Mouse (Mus musculus): ENCODE measurements around the gene Tnfrsf22. TPM values are rescaled to one million over a fixed set of nuclear protein-coding genes. Genes with fewer than 3 reads are reported as not detected.
"Not testable (repeated sequence)": the region's sequence is repeated elsewhere in the genome, so short reads cannot be mapped to it uniquely, and the experiment has no call there.

The Tnfrsf22 gene
- total and polyA plus RNA-seq, 2 experiments from 2014 or later = 1.3 to 3.6 TPM

DNA sequence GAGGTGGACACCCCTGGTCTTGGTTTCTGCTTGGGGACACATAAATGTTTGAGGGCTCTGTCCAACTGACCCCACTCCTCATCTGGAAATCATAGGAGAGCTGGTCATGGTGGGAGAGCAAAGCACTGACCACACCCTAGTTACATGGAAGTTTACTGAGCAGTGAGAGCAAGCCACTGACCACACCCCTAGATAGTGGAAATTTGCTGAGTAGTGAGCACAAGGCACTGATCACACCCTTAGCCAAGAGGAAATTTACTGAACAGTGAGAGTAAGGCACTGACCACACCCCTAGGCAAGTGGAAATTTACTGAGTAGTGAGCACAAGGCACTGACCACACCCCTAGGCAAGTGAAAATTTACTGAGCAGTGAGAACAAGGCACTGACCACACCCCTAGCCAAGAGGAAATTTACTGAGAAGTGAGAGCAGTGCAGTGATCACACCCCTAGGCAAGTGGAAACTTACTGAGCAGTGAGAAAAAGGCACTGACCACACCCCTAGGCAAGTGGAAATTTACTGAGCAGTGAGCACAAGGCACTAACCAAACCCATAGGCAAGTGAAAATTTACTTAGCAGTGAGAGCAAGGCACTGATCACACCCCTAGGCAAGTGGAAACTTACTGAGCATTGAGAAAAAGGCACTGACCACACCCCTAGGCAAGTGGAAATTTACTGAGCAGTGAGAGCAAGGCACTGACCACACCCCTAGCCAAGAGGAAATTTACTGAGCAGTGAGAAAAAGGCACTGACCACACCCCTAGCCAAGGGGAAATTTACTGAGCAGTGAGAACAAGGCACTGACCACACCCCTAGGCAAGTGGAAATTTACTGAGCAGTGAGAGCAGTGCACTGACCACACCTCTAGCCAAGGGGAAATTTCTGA, 17.2 kb upstream of the Tnfrsf22 start:
- H3K4me3 ChIP-seq (ENCODE audit: low read depth, low read length) = no peak overlapping the region
- no peak overlapping the region for H3K4me2 ChIP-seq (ENCODE audit: low read depth)
- no peaks in the 10 kb centered on the region for H3K27me3 ChIP-seq (ENCODE audit: insufficient read depth, low read length)
- H3K27ac ChIP-seq (ENCODE audit: low read depth, low read length) = no peak overlapping the region
- TF ChIP-seq CTCF (IDR thresholded peaks at IDR 0.05; ENCODE audit: low read depth) = no peak
- H3K4me1 ChIP-seq (ENCODE audit: insufficient read depth) = no peaks in the 10 kb centered on the region
- ATAC-seq (no peak), DNase-seq (no peak)
- H3K9ac ChIP-seq = no peak overlapping the region
- H3K9me3 ChIP-seq (ENCODE audit: low read length) = no peaks in the 10 kb centered on the region
- no peaks in the 10 kb centered on the region for H3K36me3 ChIP-seq (ENCODE audit: insufficient read depth)

DNA sequence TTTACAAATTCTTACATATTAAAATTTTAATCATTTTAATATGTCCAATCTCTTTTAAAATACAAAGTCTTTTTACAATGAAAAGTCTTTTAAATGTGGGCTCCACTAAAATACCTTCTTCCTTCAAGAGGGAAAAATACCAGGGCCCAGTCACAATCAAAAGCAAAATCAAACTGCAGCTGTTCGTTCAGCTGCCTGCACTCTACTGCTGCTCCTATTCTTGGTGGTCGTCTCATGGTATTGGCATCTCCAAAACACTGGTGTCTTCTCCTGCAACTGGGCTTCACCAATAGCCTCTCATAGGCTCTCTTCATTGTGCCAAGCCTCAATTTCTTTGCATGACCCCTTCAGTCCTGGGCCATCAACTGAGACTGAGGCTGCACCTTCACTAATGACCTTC, 14.0 kb upstream of the Tnfrsf22 start:
- H3K27me3 ChIP-seq (ENCODE audit: insufficient read depth, low read length) = no peaks in the 10 kb centered on the region
- WGBS = 90% methylated on average over 2 of the region's 2 CpGs
- H3K36me3 ChIP-seq (ENCODE audit: insufficient read depth) = no peaks in the 10 kb centered on the region
- H3K4me3 ChIP-seq (ENCODE audit: low read depth, low read length) = no peak overlapping the region
- no peaks in the 10 kb centered on the region for H3K4me1 ChIP-seq (ENCODE audit: insufficient read depth)
- H3K27ac ChIP-seq (ENCODE audit: low read depth, low read length) = no peak overlapping the region
- ATAC-seq (no peak), DNase-seq (no peak)
- TF ChIP-seq CTCF (IDR thresholded peaks at IDR 0.05; ENCODE audit: low read depth) = no peak
- H3K4me2 ChIP-seq (ENCODE audit: low read depth) = no peak overlapping the region
- no peak overlapping the region for H3K9ac ChIP-seq
- H3K9me3 ChIP-seq (ENCODE audit: low read length) = no peaks in the 10 kb centered on the region

DNA sequence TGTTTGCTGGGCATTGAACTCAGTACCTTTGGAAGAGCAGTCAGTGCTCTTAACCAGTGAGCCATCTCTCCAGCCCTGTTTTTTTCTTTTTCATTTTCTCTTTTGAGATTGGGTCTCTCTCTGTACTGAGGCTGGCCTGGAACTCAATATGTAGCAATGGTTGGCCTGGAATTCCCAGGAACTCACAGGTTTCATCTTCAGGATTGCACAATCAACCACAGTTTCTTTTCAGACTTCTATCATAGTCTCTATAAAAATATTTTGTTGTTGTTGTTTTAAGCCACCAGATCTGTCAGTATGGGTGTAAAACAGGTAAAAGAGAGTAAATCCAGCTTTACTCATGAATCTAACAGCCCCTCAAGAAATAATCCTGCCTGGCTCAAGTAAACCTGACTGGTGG, 11.3 kb upstream of the Tnfrsf22 start:
- Histone ChIP-seq H3K4me2 (ENCODE audit: low read depth) (no peak overlapping the region), H3K27ac (ENCODE audit: low read depth, low read length) (no peak overlapping the region), H3K27me3 (ENCODE audit: insufficient read depth, low read length) (no peaks in the 10 kb centered on the region), H3K4me3 (ENCODE audit: low read depth, low read length) (no peak overlapping the region), H3K36me3 (ENCODE audit: insufficient read depth) (no peaks in the 10 kb centered on the region), H3K9ac (no peak overlapping the region), H3K4me1 (ENCODE audit: insufficient read depth) (no peaks in the 10 kb centered on the region), H3K9me3 (ENCODE audit: low read length) (no peaks in the 10 kb centered on the region)
- ATAC-seq (no peak), DNase-seq (no peak)
- no peak for TF ChIP-seq CTCF (IDR thresholded peaks at IDR 0.05; ENCODE audit: low read depth)

DNA sequence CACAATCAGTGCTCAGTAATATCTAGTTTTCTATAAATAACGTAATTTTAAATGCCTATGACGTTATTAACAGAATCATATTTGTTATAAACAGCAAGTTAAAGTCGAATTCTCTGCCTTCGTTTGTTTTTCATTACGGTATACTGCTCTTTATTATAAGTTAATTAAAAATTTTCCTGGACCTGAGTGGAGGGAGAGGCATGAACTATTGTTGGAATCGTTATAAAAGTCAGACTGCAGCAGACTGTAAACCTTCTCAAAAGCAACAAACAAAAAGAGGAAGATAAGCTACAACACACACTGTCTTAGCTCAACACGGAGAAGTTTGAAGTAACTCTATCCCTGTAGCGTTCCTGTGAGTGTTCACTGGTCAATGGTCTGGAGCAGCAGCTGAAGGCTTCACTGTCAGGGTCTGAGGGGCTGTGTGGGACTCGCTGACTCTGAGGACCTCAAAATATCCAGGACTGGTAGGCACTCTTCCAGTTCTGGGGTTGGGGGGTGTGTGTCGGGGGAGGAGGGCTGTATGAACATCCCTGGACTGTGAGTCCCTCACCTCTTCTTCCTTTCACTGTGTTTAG, 397 bp upstream of the Tnfrsf22 start:
- H3K36me3 ChIP-seq (ENCODE audit: insufficient read depth); H3K27ac ChIP-seq (ENCODE audit: low read depth, low read length); H3K4me1 ChIP-seq (ENCODE audit: insufficient read depth); H3K9ac ChIP-seq; DNase-seq; H3K27me3 ChIP-seq (ENCODE audit: insufficient read depth, low read length); ATAC-seq; H3K9me3 ChIP-seq (ENCODE audit: low read length): not testable (repeated sequence)
- Histone ChIP-seq H3K4me2 (ENCODE audit: low read depth) (peak overlapping the region; percentile 91; the same call in 1 of the 2 replicates), H3K4me3 (ENCODE audit: low read depth, low read length) (peak overlapping the region; percentile 65)
- WGBS = 52% methylated on average over 10 of the region's 10 CpGs

DNA sequence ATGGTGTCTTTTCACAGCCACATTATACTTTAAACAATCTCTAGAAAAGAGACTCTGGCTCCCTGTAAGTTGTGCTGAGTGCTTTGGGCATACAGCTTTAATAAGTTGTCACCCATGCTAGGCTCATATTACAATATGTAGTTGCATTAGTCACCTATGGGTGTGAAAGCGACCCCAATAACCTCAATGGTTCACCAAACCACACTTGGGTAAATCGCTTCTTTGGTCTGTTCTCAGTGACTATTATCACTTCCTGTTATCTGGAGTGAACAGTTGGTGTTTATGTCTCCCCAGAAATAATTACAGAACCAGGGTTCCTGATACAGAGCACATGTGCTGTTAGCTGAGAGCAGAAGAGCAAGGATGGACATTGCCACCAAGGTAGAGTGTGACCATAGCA, 5.5 kb downstream of the Tnfrsf22 start:
- ATAC-seq; H3K36me3 ChIP-seq (ENCODE audit: insufficient read depth); DNase-seq; H3K9me3 ChIP-seq (ENCODE audit: low read length); H3K4me3 ChIP-seq (ENCODE audit: low read depth, low read length); H3K27me3 ChIP-seq (ENCODE audit: insufficient read depth, low read length); H3K4me2 ChIP-seq (ENCODE audit: low read depth); H3K4me1 ChIP-seq (ENCODE audit: insufficient read depth); H3K27ac ChIP-seq (ENCODE audit: low read depth, low read length); H3K9ac ChIP-seq: not testable (repeated sequence)
- 91% methylated on average over 2 of the region's 2 CpGs for WGBS

DNA sequence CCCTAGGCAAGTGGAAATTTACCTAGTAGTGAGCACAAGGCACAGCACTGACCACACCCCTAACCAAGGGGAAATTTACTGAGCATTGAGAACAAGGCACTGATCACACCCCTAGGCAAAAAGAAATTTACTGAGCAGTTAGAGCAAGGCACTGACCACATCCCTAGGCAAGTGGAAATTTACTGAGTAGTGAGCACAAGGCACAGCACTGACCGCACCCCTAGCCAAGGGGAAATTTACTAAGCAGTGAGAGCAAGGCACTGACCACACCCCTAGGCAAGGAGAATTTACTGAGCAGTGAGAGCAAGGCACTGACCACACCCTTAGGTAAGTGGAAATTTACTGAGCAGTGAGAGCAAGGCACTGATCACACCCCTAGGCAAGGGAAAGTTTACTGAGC, 12.8 kb downstream of the Tnfrsf22 start:
- no peaks in the 10 kb centered on the region for H3K36me3 ChIP-seq (ENCODE audit: insufficient read depth)
- H3K27ac ChIP-seq (ENCODE audit: low read depth, low read length) = no peak overlapping the region
- no peaks in the 10 kb centered on the region for H3K27me3 ChIP-seq (ENCODE audit: insufficient read depth, low read length)
- no peaks in the 10 kb centered on the region for H3K4me1 ChIP-seq (ENCODE audit: insufficient read depth)
- H3K9me3 ChIP-seq (ENCODE audit: low read length) = no peaks in the 10 kb centered on the region
- no peak overlapping the region for H3K4me3 ChIP-seq (ENCODE audit: low read depth, low read length)
- DNase-seq = no peak
- H3K9ac ChIP-seq = no peak overlapping the region
- H3K4me2 ChIP-seq (ENCODE audit: low read depth) = no peak overlapping the region
- no peak for ATAC-seq
- WGBS = 100% methylated on average over 1 of the region's 1 CpGs
- no peak for TF ChIP-seq CTCF (IDR thresholded peaks at IDR 0.05; ENCODE audit: low read depth)

DNA sequence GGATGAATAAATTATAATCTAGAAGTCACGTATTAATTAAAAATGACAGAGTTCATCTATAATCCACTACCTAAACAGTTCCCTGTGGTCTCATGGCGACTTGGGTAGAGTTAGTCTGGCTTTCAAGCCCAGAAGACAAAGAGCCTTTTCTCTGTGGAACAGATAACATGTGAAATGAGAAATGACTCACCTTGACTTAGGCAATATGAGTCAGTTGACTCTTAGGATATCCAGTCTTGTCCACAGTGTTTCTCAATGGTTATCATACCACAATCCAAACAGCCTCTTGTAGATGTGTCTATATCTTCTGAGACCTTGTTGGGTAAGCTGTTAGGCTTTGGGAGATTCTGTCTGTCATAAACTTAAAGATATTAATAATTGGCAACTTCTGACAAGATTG, 18.0 kb downstream of the Tnfrsf22 start:
- H3K4me2 ChIP-seq (ENCODE audit: low read depth) = no peak overlapping the region
- ATAC-seq (no peak), DNase-seq (no peak)
- no peak for TF ChIP-seq CTCF (IDR thresholded peaks at IDR 0.05; ENCODE audit: low read depth)
- H3K9me3 ChIP-seq (ENCODE audit: low read length) = no peaks in the 10 kb centered on the region
- H3K27ac ChIP-seq (ENCODE audit: low read depth, low read length) = no peak overlapping the region
- H3K9ac ChIP-seq = no peak overlapping the region
- no peaks in the 10 kb centered on the region for H3K36me3 ChIP-seq (ENCODE audit: insufficient read depth)
- H3K4me3 ChIP-seq (ENCODE audit: low read depth, low read length) = no peak overlapping the region
- no peaks in the 10 kb centered on the region for H3K4me1 ChIP-seq (ENCODE audit: insufficient read depth)
- 78% methylated on average over 2 of the region's 2 CpGs for WGBS
- H3K27me3 ChIP-seq (ENCODE audit: insufficient read depth, low read length) = no peaks in the 10 kb centered on the region
